Mouse (Mus musculus) spleen, postnatal 14 days (tissue): ENCODE measurements at regions not wholly inside any gene's neighbourhood (a gene's known extent, or its start where the extent isn't known, plus 50 kb on each side); places are given as distances from the start of the nearest gene placed in this dataset.

Experiments
- DNase-seq, 2 experiments: peaks; one replicate each; pipeline ENCODE4 v3.0.0; 2021 to 2022; ENCODE audit warnings: low spot score in 2 of 2

DNA sequence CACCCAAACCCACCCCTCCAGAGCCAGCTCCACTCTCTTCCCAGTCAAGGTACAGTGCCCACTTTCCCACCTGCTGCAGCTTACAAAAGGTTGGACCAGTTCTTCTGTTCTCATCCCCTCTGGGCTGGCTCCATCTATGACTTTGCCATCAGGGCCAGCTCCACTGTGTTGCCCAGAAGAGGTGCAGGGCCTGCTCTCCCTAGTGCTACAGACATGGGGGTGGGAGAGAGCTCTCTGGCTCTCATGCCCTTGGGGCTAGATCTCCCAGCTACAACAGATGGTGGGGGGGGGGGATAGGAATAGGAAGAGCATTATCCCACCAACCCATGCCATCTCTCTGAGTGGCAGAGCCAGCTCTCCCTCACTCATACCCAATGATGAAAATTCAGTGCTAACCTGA, 219.6 kb upstream of the G2e3 start:
- DNase-seq = no peak

DNA sequence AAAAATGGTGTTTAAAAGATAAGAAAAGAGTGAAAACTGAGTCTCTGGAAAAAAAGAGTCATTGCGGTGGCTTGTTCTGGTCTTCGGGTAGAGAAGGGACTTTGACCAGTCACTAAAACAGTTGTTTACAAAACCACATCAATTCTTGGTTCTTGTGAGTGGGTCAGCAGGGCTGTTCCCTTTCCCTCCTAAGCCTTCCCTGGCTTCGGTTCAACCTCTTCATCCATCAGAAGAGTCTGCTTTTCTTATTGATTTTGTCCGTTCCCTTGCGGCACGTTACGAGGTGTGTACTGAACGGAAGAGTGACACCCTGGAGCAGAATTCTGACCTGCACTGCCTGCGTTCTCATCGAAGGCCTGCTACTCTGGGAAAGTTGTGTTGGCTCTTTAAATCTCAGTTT, 229.1 kb upstream of the G2e3 start:
- no peak for DNase-seq

DNA sequence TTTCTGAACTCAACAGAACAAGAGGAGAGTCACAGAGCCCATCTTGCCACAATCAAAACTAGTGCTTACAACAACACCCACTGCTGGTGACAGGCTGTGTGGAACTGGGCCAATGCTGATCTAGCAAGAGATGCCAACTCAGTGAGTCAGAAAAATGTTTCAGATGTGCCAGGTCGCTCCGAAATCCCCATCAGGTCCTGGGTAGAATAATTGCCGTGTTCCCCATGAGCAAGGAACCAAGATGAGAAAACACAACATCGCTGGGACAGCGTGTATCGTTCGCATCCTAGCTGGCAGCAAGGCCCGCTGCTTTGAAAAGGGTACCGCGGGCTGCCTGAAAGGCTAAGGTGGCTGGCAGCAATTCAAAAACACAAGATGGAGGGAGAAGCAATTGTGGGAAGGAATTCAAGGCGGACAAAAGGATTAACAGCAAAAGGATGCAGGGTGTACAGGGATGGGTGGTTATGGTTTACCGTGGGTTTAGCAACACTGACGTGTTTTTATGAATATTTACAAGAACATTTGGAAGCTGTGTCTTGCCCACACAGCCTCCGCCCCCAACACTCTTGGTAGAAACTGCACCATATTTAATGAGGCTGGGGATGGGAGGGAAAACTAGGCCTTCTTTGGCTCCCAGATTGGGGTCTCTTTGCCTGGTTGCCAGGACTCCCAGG, 229.7 kb upstream of the G2e3 start:
- no peak for DNase-seq

DNA sequence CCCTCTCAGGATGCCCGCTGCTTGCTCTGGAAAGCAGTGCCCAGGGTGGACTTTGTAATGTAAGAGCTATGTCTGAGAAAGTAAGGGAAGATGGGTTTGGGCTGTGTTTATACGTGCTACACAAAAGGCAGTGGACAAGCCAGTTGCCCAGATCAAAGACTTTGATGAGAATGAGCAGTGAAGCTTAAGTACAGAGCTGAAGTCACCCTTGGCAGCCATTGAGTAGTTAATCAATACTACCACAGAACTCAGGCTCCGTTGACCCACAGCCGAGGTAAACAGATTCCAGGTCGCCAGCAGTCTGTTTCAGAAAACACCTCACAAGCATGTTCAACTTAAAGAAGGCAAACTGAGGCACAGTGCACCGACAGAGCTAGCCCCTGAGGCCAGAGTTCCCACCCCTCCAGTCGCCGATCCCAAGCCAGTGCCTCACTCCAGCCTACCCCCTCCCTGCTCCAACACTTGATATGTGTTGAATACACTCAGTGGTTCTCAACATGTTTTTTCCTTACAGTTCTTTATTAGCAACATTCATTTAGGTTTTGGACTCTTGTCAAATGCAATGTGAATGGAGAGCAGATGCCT, 230.3 kb upstream of the G2e3 start:
- no peak for DNase-seq

DNA sequence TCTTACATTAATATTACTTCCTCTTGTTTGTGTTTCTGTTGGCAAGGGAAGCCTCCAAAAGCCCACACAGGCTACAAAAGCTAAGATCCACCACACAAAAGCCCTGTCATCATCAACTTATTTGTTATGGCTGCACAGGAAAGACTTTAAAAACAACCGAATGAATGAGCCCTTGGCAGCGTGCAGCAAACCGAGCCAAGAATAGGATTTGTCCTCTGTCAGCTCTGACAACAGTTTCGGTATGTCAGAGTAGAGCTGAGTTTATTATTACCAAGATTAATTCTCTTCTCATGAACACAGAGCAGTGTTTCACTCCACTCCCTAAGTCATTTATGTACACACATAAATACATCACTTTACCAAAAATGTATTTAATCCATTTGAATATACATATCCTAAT, 236.1 kb upstream of the G2e3 start:
- no peak for DNase-seq

DNA sequence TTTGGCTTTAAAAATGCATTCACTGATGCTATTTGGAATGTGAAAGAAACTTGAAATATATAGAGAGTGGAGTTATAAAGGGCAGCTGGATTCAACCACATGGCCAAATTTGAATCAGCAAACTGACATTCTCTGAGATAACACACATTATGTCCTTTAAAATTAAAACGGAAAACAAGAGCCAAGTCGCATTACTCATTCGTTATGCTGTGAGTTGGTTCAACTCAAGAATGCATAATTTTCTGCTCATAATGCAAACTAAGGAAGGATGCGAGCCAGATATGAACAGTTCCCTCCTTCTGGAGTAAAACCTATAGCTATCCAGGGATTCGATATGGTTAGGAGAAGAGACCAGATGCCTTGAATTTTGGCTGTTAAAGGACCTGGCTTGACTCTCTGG, 239.8 kb upstream of the G2e3 start:
- no peak for DNase-seq

DNA sequence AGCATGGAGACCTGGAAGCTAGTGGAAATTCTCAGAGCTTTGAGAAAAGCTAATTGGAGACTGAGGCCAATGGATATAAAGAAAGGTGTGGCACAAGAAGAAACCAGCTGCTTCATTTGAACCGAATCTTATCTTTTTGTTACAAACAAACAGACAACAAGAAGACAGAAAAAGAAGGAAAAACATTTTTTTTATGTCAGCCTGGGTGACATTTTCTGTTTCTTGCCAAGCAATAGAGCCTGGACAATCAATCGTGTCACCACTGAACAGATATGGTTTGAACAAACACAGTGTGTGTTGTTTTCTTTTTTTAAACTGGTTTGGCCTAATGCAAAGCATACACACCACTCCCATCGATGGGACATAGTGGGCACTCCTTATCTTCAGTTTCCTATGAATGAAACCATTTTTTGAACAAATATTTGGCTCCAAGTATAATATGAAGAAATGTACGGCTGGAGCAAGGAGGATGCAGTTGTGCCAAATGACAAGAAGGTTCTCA, 244.3 kb upstream of the G2e3 start:
- DNase-seq = no peak

DNA sequence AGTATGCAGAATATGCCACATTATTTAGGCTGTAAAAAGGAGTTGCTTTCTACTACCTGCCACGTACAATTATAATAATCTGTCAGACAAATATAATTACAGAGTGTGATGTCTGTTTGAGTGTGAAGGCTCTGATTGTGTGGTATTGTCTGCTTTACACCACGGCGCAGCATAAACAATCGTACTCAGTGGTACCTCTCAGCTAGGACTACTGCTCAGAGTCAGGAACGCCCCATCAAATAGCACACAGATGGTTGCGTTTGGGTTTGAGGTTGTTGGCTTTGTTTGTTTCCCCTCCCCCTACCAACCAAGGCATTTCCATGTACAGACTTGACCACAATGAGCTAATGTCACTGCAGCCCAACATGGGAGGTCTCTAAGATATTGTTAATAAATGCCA, 246.2 kb upstream of the G2e3 start:
- DNase-seq = no peak

DNA sequence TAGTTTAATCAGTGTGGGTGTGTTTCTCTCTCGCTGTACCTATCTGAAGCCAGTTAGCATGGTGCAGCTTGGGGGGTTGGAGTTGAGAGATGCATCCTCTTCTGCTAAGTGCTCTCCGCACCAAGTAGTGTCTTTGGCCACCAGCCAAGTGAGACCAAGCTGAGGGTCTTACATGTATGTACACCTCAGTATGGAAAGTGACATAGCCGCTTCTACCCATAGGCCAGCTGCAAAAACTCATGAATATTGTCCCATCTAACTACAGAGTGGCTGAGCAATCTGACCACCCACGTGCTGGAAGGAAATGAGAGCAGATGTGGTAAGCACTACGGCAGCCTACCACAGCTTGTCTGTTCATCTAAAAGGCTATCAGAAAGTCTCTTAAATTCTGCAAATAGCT, 247.0 kb upstream of the G2e3 start:
- no peak for DNase-seq

DNA sequence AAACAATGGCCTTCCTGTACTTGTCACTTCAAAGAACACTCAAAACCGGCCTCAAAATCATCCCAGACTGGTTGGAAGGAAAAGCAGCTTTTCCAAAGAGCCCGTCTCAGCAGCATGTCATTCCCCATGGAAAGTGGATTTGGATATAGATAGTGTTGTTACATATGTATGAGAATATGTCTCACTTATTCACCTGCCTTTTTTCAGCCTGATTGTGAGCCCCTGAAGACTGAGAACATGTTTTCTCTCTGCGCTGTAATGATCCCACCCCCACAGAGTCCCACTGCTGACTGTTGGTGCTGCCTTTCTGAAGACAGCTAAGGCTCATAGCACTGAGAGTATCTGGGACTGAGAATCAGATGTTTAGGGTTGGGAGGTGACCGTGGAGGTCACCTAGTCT, 251.9 kb upstream of the G2e3 start:
- no peak for DNase-seq

DNA sequence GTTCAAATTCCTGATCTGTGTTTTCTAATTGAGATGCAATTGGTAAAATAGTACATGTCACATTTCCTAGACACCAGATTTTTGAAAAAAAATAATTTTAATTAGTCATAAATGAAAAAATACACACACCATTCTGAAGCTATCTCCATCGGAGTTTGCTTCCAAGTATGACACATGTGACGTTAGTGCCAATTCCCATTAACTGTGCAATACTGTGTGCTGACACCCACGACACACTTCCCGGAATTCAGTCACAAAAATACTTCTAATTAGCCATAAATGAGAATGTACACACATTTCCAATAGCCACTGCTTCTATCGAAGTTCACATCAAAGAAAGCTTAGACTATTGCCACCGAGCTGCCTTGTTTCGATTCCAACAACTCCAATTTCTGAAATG, 258.5 kb upstream of the G2e3 start:
- DNase-seq = no peak

DNA sequence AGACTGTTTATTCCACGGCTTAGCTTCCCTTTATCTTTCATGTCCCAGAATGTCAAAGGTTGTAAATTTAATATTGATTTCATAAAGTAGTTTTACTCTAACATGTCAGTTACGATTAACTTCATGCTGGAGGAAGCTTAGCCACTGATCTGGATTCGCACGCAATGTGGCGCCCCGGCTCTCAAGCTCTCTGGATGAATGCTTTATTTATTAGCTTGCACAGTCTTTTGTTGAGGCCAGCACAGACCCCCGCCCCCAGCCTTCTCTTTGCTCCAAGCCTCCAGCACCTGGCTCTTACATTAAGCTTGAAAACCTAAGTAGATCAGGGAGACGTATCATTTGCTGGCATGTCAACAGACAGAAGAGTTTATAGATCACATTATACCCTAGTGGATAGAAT, 266.1 kb upstream of the G2e3 start:
- DNase-seq = no peak

DNA sequence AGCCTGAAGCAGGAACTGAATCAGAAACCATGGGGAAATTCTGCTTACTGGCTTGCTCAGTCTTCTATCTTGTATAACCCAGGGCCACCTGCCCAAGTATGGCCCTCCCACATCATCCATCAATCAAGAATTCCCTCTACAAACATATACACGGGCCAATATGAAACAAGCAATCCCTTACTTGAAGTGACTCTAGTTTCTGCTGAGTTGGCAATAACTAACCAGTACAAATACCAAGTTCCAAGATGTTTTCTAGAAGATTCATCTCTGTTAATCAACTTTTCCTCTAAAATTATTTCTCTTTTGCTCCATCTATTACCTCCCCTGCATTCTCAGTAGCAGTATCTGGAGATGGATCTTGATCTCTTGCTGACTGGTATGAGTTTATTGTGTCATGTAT, 274.4 kb upstream of the G2e3 start:
- DNase-seq = no peak

DNA sequence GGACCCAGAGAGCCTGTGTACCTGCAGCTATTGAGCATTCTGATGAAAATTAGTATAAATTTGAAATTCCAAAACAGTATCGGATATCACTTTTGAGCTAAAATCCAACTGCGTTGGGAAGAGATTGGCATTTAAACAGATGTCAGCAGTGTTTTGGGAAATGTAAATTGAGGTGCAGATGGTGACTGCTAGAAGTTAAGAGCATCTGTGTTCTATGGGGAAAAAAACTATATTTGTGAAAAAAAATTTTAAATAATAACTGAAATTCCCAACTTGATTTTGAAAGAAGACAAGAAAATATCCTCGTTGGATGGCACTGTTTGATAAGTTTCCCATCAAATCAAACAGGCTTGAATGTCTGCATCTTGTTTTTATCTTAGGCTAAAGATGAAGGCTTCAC, 286.9 kb upstream of the G2e3 start:
- DNase-seq = no peak

DNA sequence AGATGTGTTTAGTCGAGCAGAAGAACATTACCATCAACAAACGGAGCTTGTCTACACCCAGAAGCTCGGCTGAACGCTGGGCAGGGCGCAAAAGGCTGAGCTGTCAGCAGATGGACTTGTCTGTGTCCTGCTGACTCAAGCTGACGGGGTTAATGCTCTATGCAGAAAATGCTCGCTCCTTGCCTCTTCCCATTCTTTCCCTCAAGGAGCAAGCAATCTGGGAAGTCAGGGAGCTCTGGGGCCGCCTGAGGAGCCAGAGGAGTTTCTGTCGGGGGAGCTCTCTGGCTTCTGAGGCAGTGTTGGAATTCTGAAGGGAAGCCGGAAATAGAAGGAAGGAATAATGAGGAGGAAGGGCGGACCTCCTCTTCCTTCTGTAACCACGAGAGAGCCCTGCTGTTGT, 289.3 kb upstream of the G2e3 start:
- no peak for DNase-seq

DNA sequence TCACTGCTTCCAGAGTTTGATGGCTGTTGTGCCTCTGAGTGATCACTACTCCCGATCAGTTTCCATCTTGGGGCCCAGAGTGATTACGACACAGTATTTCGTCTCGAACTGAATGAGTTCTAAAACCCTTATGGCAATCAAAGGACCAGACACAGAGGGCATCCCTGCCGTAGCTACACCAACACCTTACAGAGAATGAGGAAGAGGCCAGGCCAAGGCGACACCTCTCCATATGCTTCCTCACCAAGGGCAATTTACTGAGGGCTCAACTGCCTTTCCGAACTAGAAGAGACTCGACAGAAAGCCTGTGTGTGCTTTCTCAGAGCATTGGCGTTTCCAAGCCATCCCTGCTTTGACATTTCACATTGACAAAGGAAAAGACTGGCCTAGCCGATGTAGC, 289.8 kb upstream of the G2e3 start:
- DNase-seq = no peak

DNA sequence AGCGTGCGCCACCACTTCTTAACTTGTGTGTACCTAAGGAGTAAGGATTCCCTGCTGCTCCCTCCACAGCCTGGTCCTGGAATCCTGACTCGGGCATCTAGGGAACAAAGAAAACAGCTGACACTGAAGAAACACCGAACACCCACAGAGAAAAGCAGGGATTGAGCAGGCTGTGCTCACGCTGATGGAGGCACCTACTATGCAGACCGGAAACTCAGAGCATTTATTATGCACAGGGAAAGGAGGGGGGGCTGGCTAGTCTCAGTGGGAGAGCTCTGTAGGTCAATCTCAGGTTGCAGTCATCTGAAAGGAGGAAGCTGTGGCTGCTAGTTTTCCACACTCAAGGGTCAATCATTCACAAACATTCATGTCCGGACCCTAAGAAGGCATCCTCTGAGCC, 300.7 kb upstream of the G2e3 start:
- no peak for DNase-seq

DNA sequence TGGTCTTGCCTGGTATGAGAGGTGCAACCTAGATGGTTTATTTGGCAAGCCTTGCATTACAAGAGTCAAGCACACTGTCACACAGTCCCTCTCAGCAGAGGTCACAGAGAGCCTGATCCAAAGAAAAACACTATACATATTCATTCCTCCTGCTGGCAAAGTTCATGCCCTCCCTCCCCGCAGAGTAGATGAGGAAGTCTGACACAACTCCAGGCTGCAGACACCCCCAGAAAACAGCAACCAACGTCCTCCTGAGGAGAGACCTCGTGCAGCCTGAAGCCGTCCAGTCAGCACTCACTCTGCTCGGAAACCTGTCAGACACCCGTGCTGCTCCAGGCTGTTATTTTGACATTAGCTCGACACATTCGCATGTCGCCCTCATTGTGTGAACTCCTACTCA, 302.4 kb upstream of the G2e3 start:
- DNase-seq = no peak

DNA sequence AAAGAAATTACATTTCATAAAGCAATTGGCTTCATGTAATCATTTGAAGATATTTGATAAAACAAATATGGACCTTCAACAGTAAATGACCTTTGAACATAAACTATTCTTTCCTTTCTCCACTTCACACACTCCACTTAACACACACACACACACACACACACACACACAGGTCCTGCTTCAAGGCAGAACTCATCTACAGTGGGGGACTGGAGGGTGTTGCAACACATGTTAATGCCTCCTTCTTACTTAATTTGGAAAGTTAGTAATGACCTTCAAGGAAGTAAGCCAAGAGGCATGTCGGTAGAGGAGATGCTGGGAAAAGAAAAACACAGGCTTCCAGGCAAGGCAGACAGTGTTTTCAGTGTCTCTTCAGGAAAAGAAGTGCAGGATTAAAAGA, 302.8 kb upstream of the G2e3 start:
- DNase-seq = no peak

DNA sequence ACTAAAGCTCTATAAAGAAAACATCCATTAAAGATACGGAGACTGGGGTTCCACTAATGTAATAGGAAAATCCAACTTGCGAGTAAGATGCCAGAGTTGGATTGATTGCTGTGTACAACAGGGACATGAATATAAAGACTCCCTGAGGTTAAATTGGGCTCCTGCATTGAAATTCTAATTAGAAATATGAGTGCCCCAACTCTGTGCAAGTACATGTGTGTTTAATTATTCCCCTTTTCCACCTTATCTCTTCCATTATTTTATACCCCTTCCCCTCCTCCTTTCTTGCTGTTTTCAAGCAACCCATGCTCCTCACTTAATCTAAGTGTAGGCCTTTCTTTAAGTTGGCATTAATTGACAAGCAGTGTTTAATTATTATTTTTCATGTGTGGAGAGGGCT, 315.7 kb upstream of the G2e3 start:
- DNase-seq = no peak

DNA sequence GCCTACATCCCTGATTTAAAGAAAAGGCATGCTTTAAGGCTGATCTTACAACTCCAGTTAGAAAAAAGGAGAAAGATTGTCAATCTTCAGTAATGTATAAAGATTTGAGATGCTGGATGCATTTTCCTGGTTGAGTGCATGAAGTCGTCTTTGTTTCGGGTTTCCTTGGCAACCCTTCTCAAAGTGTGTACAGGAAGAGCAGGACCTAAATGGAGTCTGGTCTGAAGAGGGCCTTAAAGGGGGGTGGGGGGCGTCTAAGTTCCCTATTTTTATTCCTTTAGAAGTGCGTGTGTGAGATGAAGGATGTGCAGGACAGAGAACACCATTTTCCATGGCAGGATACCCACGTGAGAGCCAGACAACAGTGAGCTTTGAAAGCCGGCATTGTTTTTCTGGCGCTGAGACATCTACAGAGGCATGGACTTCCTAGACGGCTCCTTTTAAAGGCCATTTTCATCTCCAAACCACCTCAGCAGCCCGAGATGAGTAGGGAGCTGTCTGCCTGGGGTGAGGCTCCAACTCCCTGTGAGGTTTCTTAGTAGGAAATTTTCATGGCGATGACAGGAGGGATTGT, 319.2 kb upstream of the G2e3 start:
- DNase-seq = no peak

DNA sequence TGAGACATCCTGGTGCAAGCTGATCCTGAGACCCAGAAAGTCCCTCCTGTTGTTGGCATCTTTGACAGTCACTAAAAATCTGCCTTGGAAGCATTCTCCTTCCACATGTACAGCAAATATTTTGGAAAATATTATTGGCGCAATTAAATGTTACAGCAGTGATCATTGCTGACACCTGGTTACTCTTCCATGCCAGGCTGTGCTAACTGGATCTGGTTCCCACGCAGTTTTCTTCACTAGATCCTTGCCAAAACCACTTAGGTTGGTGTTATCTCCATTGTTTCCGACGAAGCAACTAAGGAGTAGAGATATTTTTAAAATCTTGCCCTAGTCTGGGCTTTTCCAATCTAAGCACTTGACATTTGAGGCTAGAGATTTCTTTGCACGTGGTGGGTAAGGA, 321.8 kb upstream of the G2e3 start:
- DNase-seq = no peak

DNA sequence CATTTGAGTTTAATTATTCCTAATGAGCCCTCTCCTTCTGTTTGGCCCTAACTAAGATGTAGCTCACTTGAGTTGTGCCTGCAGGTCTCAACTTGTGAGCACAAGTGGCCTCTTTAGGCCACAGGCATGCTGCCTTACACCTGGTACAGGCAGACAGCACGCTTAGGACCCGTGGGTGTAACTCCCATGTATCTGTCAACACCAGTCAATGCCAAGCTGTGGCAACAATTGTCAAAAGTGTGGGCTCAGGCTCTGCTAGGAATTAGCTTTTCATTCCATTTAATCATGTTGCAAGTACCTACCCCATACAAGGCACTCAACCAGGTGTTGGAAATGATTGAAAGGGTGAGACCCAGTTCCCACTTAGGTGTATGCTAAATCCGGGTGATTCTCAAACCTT, 322.3 kb upstream of the G2e3 start:
- no peak for DNase-seq
